Mouse (Mus musculus) urinary bladder, postnatal 36 days (tissue): ENCODE results near the gene Rita1.

Experiments
- DNase-seq, 2 experiments: peaks; one replicate each; pipeline ENCODE4 v3.0.0; 2022; ENCODE audit warnings: low spot score in 2 of 2, mixed read lengths in 1 of 2

Gene Rita1

DNA sequence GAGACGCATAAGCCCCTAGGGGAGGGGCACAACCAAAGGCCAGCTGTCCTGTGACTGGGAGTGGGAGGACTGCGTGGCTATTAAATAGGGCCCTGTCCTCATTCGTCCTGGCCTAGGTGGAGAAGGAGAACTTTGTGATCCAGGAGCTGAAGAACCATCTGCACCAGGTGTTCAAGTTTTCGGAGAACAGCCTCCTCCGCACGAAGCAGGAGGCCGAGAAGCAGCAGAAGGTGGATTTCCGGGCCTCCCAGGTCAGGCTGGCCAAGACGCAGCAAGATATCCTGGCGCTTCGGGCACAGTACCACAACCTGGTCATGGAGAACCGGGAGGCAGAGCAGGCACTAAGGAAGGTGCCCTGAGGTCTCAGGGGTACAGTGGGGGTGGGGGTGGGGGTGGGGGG lies 10.2 kb downstream of the Rita1 start:
- DNase-seq: no peak

DNA sequence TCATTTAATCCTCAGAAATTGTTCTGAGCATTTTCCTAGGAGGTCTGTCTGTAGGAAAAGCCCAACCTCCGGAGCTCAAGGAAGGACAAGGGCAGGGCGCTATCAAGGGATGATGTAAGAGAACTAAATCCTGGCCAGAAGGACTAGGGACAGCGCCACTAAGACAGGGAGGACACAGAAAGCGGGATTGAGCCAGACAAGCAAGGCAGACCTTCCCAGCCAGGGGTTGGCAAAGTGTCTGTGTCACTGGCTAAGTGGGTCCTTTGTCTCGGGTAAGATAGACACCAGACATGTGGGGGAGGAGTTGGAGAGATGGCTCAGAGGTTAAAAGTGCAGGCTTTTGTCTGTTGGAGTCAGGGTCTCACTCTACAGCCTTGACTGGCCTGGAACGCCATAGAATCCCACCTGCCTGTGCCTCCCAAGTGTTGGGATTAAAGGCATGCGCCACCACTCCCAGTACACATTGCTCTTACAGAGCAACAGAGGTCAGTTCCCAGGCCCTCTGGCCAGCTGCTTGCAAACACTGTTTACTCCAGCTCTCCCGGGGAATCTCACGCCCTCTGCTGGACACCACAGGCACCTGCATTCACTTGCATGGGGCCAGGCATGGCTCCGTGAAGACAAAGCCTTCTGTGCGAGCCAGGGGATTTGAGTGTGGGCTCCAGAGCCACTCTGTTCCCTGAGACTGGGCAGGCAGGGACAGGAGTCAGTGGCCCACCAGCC lies 11.3 kb downstream of the Rita1 start:
- no peak for DNase-seq

DNA sequence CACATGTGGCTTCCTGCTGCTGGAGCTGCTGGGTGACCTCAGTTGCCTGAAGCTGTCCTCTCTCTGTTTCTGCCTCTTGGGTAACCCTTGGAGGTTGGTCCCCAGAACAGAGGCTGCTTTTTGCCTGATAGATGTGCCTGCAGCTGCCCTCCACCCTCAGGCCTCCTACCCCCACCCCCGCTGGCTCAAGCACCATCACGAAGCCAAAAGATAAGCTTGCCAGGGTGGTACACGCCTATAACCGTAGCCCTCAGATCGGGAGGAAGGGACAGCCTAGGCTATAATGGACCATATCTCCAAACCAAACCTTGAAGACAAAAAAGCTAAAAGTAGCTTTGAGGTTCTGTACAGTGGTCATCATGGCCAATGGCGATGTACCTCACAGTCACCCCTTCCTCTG lies 12.8 kb downstream of the Rita1 start:
- no peak for DNase-seq

DNA sequence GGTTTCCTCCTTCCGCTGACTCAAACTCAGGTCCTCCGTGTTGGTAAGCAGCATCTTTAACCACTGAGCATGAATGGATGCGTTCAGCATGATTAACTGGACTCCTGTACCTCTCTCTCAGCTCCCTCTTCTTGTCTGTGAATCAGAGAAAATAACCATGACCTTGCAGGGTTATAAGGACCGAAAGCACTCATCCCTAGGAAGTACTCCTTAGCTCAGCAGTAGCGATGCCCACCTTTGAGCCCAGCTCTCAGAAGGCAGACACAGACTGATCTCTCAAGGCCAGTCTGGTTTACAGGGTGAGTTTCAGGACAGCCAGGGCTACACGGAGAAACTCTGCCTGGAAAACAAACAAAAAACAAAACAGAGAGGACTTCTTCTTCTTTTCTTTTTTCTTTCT lies 17.9 kb downstream of the Rita1 start:
- DNase-seq: no peak

DNA sequence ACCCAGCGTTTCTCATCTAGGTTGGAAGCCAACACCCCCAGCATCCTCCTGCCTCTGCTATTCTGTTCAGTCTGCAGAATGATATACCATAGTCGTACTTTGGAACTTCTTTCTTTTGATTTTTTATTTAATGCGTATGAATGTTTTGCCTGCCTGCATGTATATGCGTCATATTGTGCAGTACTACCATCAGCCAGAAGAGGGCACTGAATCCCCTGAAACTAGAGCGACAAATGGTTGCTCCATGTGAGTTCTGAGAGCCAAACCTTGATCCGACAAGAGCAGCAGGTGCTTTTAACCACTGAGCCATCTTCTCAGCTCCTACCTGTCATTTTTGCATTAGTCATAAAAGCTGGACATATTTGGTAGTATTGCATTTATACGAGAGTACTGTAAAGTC lies 20.2 kb downstream of the Rita1 start:
- DNase-seq: no peak

DNA sequence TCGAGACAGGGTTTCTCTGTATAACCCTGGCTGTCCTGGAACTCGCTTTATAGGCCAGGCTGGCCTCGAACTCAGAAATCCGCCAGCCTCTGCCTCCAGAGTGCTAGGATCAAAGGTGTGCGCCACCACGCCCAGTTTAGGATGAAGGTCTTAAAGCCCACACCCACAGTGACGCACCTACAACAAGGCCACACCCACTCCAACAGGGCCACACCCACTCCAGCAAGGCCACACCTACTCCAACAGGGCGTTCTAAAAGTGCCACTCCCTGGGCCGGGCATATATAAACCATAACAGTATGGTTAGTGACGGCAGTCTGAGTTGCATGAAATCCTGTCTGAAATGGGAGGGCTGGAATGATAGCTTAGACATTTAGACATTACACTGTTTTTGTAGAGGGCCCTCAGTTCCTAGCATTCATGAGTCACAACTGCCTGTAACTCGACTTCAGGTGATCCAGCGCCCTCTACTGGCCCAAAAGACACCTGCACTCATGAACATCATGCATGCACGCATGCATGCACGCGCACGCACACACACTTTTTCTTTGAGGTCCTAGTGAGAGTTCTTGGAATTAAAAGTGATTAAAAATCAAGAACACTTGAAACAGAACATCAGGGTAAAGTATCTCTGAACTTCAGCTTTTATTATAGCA lies 21.9 kb downstream of the Rita1 start:
- no peak for DNase-seq

DNA sequence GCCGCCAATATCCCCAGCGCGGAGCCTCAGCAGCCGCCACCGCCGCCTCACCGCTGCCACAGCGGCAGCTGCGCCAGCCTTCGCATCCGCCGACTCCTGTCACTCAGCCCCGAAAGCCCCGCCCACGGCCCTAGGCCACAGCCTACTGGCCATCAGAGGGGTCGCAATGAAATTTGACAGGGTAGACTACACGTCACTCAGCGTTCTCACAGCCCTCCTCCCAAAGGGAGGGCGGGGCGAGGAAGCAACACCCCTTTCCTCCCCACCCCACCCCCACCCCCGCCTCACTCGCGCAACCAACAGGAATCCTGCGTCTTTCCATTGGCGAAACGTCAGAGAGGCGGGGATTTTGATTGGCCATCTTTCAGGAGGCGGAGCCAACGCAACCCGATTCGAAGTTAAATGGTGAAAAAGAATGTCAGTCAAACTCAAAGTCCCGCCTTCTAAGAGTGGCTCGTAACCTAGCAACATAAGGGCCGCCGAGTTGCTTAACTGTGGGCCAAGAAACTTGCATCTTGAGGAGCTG lies 23.8 kb downstream of the Rita1 start, which contains the start of the genes Tpcn1 and Iqcd:
Tpcn1 (minus strand) TSS at position 105 of the 526 bp plus-strand sequence.
Iqcd (plus strand) TSS at position 448 of the 526 bp plus-strand sequence.
- peak; percentile 98 for DNase-seq

DNA sequence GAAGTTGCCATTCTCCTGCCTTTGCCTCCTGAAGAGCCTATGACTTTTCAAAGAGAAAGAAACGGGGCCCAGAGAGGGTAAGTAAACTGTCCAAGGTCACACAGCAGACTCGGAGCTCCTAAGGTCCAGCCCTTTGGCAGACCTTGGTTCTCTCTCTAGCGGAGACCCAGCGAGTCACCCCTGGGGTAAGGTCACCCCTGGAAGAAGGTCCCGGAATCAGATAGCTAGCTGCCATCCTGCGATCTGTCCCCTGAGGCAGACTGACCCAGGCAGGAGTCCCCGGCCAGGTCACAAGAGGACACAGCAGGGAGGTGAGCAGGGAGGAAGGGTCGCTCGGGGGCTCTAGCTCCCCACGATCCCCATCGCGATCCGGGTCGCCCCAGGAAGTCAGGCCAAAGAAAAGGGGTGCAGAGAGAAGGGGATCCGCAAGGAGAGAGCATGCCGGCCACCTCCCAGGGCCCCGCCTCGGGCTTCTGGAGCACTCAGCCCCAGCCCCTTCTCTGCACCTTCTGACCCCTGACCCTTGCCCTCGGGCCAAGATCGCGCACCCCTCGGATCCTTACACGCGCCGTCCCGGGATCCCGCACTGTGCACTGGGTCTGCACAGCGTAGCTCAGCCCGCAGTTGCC lies 24.3 kb downstream of the Rita1 start:
- DNase-seq: peak in 1 of 2 experiments; percentile 47

DNA sequence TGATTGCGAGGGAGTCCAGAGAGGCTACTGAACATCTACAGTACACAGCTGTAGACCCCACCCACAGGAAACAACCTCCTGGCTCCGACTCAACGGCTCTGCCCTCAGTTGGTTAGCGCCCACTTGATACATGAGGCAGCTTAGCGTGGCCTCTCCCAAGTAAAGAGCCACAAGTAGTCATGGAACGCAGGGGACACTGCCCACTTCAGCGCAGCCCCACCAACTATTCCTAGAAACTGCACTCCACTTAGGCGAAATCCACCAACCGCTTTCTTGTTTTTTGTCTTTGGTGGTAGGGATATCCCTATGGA lies 24.8 kb downstream of the Rita1 start:
- no peak for DNase-seq

DNA sequence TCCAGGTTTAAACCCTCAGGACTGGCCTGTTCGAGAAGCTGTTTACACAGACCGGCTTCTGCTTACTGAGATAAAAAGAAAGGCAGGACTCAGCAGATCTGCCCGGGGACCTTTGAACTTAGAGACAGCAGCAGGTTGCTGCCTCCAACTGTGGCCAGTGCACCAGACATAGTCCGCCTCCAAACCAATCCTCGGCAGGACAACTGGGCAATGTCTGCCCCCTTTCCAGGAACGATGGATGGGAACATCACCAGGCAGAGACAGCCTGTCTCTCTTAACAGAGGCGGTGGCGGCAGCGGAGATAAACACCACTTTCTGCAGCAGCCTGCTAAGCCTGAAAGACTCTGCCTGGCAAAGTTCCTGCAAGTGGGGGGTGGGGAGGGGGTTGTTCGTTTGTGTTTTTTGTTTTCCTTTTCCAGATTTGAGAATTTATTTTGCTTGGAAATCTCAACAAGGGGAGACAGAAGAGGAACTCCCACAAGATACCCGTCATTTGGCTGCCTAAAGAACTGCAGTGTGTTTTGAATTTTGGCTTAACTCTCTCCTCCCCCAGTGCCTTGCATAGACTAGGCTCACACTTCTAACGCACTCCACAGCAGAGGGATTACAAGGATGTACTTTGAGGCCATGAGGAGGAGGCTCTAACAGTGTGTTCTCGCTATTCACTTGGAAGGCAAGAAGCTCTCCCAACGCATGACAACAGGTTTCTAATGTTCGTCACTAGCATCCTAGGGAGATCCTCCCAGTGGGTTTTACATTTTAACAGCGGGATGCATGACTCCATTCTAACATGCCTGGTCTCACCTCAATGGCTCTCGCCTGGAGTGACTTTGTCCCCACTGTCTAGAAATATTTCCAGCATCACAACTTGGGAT lies 25.4 kb downstream of the Rita1 start:
- DNase-seq: peak in 1 of 2 experiments; percentile 56

DNA sequence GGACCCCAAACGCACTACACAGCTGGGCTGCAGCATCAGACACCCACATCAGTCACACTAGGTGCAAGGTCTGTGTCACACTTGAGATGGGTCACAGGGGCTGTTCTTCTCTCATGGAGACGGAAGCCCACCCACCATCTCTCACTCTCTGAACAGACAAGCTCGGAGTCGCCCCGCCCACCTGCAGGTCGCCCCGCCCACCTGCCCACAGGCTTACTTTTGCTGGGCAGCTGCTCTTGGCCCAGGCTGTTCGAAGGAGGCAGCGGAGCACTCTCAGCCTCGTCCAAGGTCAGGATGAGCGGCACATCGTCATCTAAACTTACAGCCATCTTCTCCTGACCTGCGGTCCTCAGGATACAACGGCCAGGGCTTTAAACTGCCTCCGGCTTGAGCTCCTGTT lies 27.4 kb downstream of the Rita1 start:
- DNase-seq: no peak

DNA sequence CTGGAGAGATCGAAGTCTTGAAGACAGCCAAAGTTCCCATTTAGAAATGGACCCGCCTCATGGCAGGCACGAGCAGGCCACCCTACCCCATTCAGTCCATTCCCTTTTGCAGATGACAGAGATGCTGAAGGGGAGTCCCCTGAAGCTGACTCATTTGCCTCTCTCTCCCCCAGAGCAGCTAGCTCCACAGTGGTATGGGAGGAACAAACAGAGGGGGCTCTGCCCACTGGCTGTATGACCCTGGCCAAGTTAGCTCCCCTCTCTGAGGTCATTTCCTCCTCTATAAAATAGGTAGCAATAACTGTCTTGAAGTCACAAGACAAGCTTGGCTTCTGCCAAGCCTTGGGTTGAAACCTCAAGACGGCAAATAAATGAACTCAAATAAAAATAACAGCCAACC lies 28.9 kb downstream of the Rita1 start:
- DNase-seq: no peak

DNA sequence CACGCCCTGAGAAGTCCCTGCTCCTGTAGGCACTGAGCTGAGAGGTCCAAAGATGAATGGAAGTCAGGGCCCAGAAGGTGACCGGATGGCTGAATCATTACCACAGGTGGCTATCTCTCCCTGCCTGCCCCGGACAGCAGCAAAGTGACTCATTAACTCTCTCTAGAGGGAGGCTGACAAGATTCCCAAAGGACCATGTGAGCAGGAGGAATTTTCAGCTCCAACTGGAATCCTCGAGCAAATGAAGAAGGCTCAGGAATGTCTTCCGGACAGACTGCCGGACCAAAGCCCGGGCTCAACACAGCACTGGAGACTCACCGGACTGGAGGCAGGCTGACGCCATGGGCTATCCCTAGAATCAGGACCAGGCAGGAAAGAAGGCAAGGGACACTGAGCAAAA lies 30.4 kb downstream of the Rita1 start:
- DNase-seq: no peak

DNA sequence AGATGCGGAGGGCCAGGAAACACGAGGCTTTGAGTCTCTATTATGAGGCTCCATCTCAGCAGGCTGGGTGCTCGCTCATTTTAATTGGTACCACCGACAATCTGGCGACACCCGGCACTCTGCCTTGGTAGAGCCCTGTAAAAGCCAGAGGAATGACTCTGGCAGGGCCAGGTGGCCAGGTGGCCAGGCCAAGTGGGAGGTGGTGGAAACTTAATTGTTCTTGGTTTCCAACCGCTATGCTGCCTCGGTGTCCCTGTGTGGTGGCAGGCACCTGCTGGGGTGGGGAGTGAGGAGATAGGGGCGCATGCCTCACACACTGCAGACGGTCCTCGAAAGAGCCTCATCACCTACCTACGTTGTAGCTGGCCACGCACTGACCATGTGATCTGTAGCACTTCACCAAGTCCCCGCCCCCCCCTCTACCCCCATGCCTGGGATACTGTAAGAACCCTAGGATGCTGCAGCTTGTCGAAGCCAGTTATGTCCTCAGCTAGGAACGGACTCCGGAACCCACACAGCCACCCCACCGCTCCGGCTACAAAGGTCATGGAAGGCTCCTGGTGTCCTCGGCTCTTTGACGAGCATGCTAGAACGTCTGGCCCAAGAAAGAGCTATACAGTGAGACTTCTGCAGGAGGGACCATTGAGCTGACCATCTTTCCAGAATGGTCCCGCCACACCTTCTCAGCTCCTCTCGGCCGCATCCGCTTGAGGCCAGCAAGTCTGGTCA lies 32.3 kb downstream of the Rita1 start:
- DNase-seq: no peak

DNA sequence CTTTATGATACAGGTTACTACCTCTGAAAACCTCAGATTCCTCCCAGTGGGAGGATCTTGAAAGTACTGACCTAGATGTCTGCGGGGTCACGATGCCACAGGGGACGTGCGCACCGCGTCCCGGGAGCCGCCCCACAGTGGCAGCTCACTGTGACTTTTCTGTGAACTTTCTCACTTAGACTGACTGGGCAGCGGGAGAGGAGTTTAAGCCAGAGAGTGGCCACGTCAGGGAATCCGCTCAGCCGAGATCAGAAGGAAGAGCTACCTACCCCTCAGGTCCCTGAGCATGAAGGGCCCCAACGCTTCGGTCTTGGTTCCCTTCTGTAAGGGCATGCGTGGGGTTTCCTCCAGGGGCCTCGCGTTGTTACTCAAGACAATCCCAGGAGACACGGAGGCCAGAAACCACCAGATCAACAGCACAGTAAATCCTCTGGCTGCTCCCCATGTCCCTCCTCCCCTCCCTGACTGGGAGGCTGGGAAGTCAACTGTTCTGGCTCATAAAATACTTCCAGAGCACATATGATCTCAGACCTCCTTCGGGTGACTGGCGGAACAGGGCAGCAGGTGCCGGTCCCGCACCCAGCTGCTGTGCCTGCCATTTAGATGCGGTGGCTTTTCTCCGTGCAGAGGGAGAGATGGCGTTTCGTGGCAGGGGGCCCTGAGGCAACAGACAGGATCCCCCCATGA lies 33.0 kb downstream of the Rita1 start:
- DNase-seq: peak in 1 of 2 experiments; percentile 83

DNA sequence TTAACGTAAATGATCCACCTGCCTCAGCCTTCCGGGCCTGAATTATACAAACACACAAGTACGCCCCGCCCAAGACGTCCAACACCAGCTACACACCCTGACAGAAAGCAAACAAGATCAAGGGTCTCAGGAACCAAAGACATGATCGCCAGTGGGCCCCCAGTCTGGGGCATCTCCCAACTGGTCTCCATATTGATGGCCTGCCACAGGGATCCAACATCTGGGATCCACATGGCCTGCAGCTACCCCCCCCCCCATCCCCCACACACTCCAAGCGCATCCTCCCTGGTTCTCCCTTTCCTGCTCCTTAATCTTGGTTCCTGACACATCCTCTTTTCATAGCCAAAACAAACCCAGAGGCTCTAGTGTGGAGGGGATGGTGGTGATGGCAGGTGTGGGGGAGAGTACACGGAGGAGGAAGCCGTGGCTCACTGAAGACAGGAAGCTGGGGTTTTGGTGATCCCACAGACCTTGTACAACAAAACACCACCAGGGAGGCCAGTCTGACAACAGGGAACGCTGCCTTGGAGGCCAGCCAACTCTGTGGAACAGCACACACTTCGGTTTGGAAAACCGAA lies 33.8 kb downstream of the Rita1 start:
- peak in 1 of 2 experiments; percentile 48 for DNase-seq

DNA sequence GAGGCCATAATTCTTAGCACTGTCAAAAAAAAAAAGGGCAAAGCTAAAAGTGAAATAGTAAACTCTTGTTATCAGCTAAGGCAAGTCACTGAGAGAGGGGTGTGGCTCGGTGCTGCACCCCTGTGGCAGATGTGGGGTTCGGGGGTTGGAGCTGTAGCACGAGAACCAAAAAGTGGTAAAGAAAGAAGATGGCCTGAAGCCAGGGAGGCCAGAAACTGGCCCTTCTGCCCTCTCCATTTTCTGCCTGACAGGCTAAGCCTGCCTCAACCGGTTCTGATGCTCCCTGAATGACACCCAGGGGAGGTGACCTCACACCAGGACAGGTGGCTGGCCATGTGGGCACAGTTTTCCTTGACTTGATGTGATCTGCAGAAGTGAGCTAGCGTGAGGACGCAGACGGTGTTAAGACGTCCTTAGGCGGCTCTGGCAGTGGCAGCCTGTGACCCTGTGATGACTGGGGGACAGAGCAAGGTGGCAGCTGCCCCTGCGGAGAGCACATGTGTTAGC lies 34.4 kb downstream of the Rita1 start:
- peak in 1 of 2 experiments; percentile 46 for DNase-seq

DNA sequence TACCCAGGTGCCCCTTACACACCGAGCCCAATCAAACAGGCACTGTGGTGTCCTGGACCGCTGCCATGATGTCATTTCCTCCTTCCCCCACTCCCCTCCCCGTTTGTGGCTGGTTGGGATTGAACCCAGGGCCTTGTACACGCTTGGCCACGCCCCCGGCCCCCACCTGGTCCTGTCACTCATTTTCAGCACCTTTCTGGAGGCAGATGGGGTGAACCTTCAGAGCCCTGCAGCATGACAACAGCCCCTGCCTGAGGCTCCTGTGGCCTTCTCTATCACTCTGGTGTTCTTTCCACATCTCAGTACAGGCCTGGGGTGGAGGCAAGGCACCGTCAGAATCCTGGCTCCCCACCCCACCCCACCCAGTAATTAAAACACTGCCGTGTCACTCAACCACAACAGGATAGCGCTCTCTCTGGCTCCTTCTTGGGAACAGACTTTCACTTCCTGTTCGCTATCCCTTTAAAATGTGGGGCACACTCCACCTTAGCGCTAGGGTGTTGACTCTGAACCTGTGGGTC lies 35.5 kb downstream of the Rita1 start:
- no peak for DNase-seq

DNA sequence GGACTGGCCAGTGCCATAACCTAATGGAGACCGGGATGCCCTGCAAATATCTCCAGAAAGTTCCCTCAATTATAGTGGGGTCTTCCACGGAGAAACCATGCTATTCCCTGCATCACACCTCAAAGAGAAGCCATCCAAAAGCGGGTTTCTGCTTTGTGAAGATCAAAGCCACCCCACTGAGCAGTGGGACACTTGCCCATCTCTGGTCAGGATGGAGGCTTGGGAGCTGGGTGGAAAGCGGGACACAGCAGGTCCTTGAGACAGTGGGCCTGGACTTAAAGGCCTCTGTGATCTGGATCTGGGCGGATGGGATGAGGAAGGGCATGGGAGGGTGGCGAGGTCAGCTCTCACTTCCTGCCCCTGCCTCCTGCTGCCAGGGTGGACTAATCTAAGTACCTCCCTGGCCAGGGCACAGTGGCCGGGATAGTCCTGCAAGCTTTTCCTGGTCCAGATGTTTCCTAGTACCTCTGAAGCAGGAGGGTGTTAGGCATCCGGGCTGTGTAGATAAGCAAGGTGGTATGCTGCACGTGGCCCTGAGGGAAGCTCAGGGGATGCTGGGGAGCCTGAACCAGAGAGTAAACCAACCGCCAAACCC lies 37.8 kb downstream of the Rita1 start:
- no peak for DNase-seq
